Mouse (Mus musculus): ENCODE results near the gene Tle6. TPM values are rescaled to one million over a fixed set of nuclear protein-coding genes. Genes with fewer than 3 reads are reported as not detected.

Tle6 gene
- total and polyA plus RNA-seq, 3 experiments, result 16.9 to 31.9 TPM; not detected in 1

DNA sequence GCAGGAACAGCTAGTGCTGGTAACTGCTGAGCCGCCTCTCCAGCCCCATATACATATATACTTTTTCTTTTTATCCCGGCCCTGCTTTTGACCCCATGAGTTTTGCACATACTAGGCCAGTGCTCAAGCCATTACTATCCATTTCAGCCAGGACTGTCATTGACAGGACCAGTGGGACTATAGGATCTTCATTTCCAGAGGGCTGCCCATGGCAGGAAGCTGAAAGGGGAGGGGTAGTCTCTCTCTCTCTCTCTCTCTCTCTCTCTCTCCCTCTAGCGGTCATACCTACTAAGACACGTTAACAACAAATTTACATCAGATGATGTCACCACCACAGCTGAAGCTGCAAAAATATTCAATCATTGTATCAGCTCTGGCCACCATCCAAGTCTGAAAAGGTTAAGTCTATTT, 1.9 kb upstream of the Tle6 start:
- Histone ChIP-seq H3K4me1 (ENCODE audit: control insufficient read depth in 1 of 2, insufficient read depth in 2 of 2, low read length in 2 of 2) (peaks cover 12 to 25% of the 10 kb centered on the region in 2 experiments), H3K27ac (ENCODE audit: control insufficient read depth, low read depth, low read length) (no peak overlapping the region), H3K9ac (ENCODE audit: control insufficient read depth, low read depth, low read length, poor library complexity, severe bottlenecking) (no peak overlapping the region), H3K79me2 (ENCODE audit: control insufficient read depth, insufficient read depth, low read length, poor library complexity) (no peaks in the 10 kb centered on the region; the same call in 1 of the 2 replicates), H3K36me3 (ENCODE audit: control insufficient read depth in 1 of 2, insufficient read depth in 2 of 2, low read length in 2 of 2) (peaks cover 0 to 18% of the 10 kb centered on the region in 2 experiments; a peak in 2 of 4 replicates), H3K27me3 (ENCODE audit: control insufficient read depth in 1 of 2, insufficient read depth in 2 of 2, low read length in 2 of 2) (no peaks in the 10 kb centered on the region), H3K9me3 (replicated peaks; ENCODE audit: insufficient read depth, low read length) (no peaks in the 10 kb centered on the region), H3K4me3 (ENCODE audit: control insufficient read depth in 1 of 2, insufficient read depth in 1 of 2, low read depth in 2 of 2, low read length in 2 of 2) (no peak overlapping the region)
- DNase-seq (ENCODE audit: low read depth, low spot score), result peak; percentile 85
- TF ChIP-seq CTCF (IDR thresholded peaks at IDR 0.05 in 2 of 3, conservative IDR thresholded peaks at IDR 0.05 in 1 of 3; ENCODE audit: control insufficient read depth in 1 of 3, insufficient read depth in 1 of 3, low read depth in 2 of 3, low read length in 3 of 3, poor library complexity in 1 of 3, severe bottlenecking in 1 of 3), result peak in 2 of 3 experiments; percentile 79 to 80; a peak in 5 of 6 replicates
- TF ChIP-seq MXI1 (IDR thresholded peaks at IDR 0.05; ENCODE audit: low read depth, low read length), result peak; percentile 62
- no peak; a peak in 1 of 4 replicates for TF ChIP-seq EP300 (IDR thresholded peaks at IDR 0.05; ENCODE audit: low read depth in 1 of 2, low read length in 2 of 2)
- TF ChIP-seq RCOR1 (IDR thresholded peaks at IDR 0.05; ENCODE audit: low read depth, low read length), result peak; percentile 46; the same call in 1 of the 2 replicates
- no peak for TF ChIP-seq ZNF384 (IDR thresholded peaks at IDR 0.05; ENCODE audit: low read depth, low read length)
- peak; percentile 98 for TF ChIP-seq ETS1 (IDR thresholded peaks at IDR 0.05; ENCODE audit: low read depth, low read length)
- TF ChIP-seq ZC3H11A (IDR thresholded peaks at IDR 0.05; ENCODE audit: low read depth, low read length), result 0 out of 2 replicates have a peak, but pooled peaks have one; percentile 23
- no peak for TF ChIP-seq MEF2A (IDR thresholded peaks at IDR 0.05; ENCODE audit: extremely low read depth, insufficient replicate concordance, low read depth, low read length, poor library complexity, severe bottlenecking)
- peak; percentile 94 for TF ChIP-seq MAZ (IDR thresholded peaks at IDR 0.05; ENCODE audit: low read depth, low read length)
- TF ChIP-seq SIN3A (IDR thresholded peaks at IDR 0.05; ENCODE audit: low read length), result peak; percentile 86
- TF ChIP-seq MYC (IDR thresholded peaks at IDR 0.05; ENCODE audit: low read depth, low read length), result no peak
- peak; percentile 14; the same call in 1 of the 2 replicates for TF ChIP-seq RAD21 (IDR thresholded peaks at IDR 0.05; ENCODE audit: low read depth, low read length)
- TF ChIP-seq HCFC1 (IDR thresholded peaks at IDR 0.05; ENCODE audit: low read depth, low read length), result peak; percentile 58; the same call in 1 of the 2 replicates
- TF ChIP-seq JUND (IDR thresholded peaks at IDR 0.05; ENCODE audit: low read depth, low read length), result peak; percentile 80
- TF ChIP-seq SMC3 (IDR thresholded peaks at IDR 0.05; ENCODE audit: low read depth, low read length), result peak; percentile 39
- TF ChIP-seq BHLHE40 (IDR thresholded peaks at IDR 0.05; ENCODE audit: borderline replicate concordance, low read depth, low read length), result 0 out of 2 replicates have a peak, but pooled peaks have one; percentile 24

GRCm38 (mm10) chr10:81601396-81601905, 578 bp upstream of the Tle6 start:
- TF ChIP-seq MAZ (IDR thresholded peaks at IDR 0.05; ENCODE audit: low read depth, low read length), result no peak
- TF ChIP-seq RCOR1 (IDR thresholded peaks at IDR 0.05; ENCODE audit: low read depth, low read length), result no peak
- no peak for TF ChIP-seq POLR2A (IDR thresholded peaks at IDR 0.05; ENCODE audit: control insufficient read depth in 1 of 2, insufficient read depth in 1 of 2, low read depth in 1 of 2, low read length in 2 of 2, poor library complexity in 1 of 2)
- TF ChIP-seq CTCF (IDR thresholded peaks at IDR 0.05 in 2 of 3, conservative IDR thresholded peaks at IDR 0.05 in 1 of 3; ENCODE audit: control insufficient read depth in 1 of 3, insufficient read depth in 1 of 3, low read depth in 2 of 3, low read length in 3 of 3, poor library complexity in 1 of 3, severe bottlenecking in 1 of 3), result no peak
- no peak for TF ChIP-seq CHD2 (IDR thresholded peaks at IDR 0.05; ENCODE audit: low read length)
- TF ChIP-seq SIN3A (IDR thresholded peaks at IDR 0.05; ENCODE audit: low read length), result no peak
- no peak for TF ChIP-seq E2F4 (IDR thresholded peaks at IDR 0.05; ENCODE audit: borderline replicate concordance, low read depth, low read length)
- TF ChIP-seq ZMIZ1 (IDR thresholded peaks at IDR 0.05; ENCODE audit: low read depth, low read length), result no peak
- TF ChIP-seq MAFK (IDR thresholded peaks at IDR 0.05; ENCODE audit: borderline replicate concordance, low read depth, low read length), result no peak
- no peak for TF ChIP-seq ETS1 (IDR thresholded peaks at IDR 0.05; ENCODE audit: low read depth, low read length)
- no peaks in the 10 kb centered on the region for H3K9me3 ChIP-seq (replicated peaks; ENCODE audit: insufficient read depth, low read length)
- peak overlapping the region; percentile 58 to 87 for H3K4me3 ChIP-seq (ENCODE audit: control insufficient read depth in 1 of 2, insufficient read depth in 1 of 2, low read depth in 2 of 2, low read length in 2 of 2)
- H3K27ac ChIP-seq (ENCODE audit: control insufficient read depth, low read depth, low read length), result peak overlapping the region; percentile 58
- no peak for DNase-seq (ENCODE audit: low read depth, low spot score)
- H3K4me1 ChIP-seq (ENCODE audit: control insufficient read depth in 1 of 2, insufficient read depth in 2 of 2, low read length in 2 of 2), result peaks cover 10 to 22% of the 10 kb centered on the region in 2 experiments
- H3K36me3 ChIP-seq (ENCODE audit: control insufficient read depth in 1 of 2, insufficient read depth in 2 of 2, low read length in 2 of 2), result peaks cover 0 to 13% of the 10 kb centered on the region in 2 experiments; a peak in 2 of 4 replicates
- peak overlapping the region; percentile 71 for H3K9ac ChIP-seq (ENCODE audit: control insufficient read depth, low read depth, low read length, poor library complexity, severe bottlenecking)
- H3K79me2 ChIP-seq (ENCODE audit: control insufficient read depth, insufficient read depth, low read length, poor library complexity), result no peaks in the 10 kb centered on the region; the same call in 1 of the 2 replicates
- no peaks in the 10 kb centered on the region for H3K27me3 ChIP-seq (ENCODE audit: control insufficient read depth in 1 of 2, insufficient read depth in 2 of 2, low read length in 2 of 2)
